24 mouse cellular contexts compared by ENCODE assay signal in genomic region chr11:81841001-81841400, GRCm38 (mm10). TPM values are rescaled to one million over a fixed set of nuclear protein-coding genes. Genes with fewer than 3 reads are reported as not detected.
DNase-seq lines count a peak whose midpoint lies in the region; ATAC-seq and TF ChIP-seq lines count a peak whose summit lies in the region.
"Had no signal": no experiment of that assay in that cellular context is flagged by ENCODE, and none has a peak within 500 bp of the region (broad histone marks: within the 10 kb centered on the region; RNA-seq: fewer than 3 reads in every experiment).

No protein-coding gene starts in this region.

- no peak overlapping the region for H3K4me2 ChIP-seq in kidney, embryonic 14.5 days (replicated peaks; ENCODE audit: low read depth, low read length)
- H3K4me2 ChIP-seq in lung, embryonic 14.5 days = no peak overlapping the region
- H3K4me2 ChIP-seq: embryonic facial prominence, embryonic 12.5 days; forebrain, embryonic 15.5 days; heart, embryonic 12.5 days; hindbrain, embryonic 14.5 days had no signal

- no peak overlapping the region for H3K27ac ChIP-seq in kidney, embryonic 14.5 days (ENCODE audit: low read depth, low read length)
- H3K27ac ChIP-seq in lung, embryonic 14.5 days (ENCODE audit: low read depth) = no peak overlapping the region
- H3K27ac ChIP-seq: embryonic facial prominence, embryonic 12.5 days; forebrain, embryonic 15.5 days; heart, adult 2 months; hindbrain, embryonic 10.5 days; hindbrain, embryonic 14.5 days had no signal

- no peaks in the 10 kb centered on the region for H3K4me1 ChIP-seq in kidney, embryonic 14.5 days (ENCODE audit: control insufficient read depth, insufficient read depth, low read length)
- H3K4me1 ChIP-seq in lung, embryonic 14.5 days (ENCODE audit: insufficient read depth) = peaks cover 3% of the 10 kb centered on the region; the same call in 1 of the 2 replicates
- H3K4me1 ChIP-seq in lung, adult 2 months (ENCODE audit: control insufficient read depth, insufficient read depth, low read length) = no peaks in the 10 kb centered on the region
- H3K4me1 ChIP-seq: embryonic facial prominence, embryonic 12.5 days; heart, embryonic 12.5 days had no signal

- no peak for TF ChIP-seq POLR2A in lung, adult 2 months (IDR thresholded peaks at IDR 0.05; ENCODE audit: borderline replicate concordance, extremely low read depth, low read depth, low read length)

- H3K4me3 ChIP-seq in kidney, embryonic 14.5 days (ENCODE audit: low read length) = no peak overlapping the region
- H3K4me3 ChIP-seq in lung, embryonic 14.5 days (ENCODE audit: low read depth, low read length) = no peak overlapping the region
- H3K4me3 ChIP-seq in lung, adult 2 months (replicated peaks; ENCODE audit: extremely low read depth, low read depth, low read length) = no peak overlapping the region
- H3K4me3 ChIP-seq: embryonic facial prominence, embryonic 12.5 days; forebrain, embryonic 15.5 days; heart, adult 2 months; heart, embryonic 12.5 days; hindbrain, embryonic 10.5 days had no signal

- WGBS in kidney, embryonic 14.5 days = 53% methylated on average over 2 of the region's 2 CpGs
- WGBS in lung, embryonic 14.5 days = 12% methylated on average over 2 of the region's 2 CpGs
- WGBS in lung, adult 2 months = 28% methylated on average over 2 of the region's 2 CpGs

- peak; percentile 21 to 54 for DNase-seq in kidney, adult 8-10 months
- peak; percentile 32 for DNase-seq in lung, embryonic 14.5 days
- DNase-seq in lung, adult 2 months = no peak
- DNase-seq in Muller cell, postnatal 12 days (ENCODE audit: inconsistent ontology term) = peak; percentile 56
- peak; percentile 73 for DNase-seq in kidney, postnatal 14 days
- no peak for DNase-seq in embryo, embryonic 10 days (ENCODE audit: low spot score)
- DNase-seq in gastrocnemius, postnatal 4 days (ENCODE audit: low spot score in 2 of 2) = no peak
- DNase-seq: adrenal gland, postnatal 10 days; cerebellum, adult 11 months; cerebellum, adult 8-10 months; cerebellum, postnatal 14 days; gastrocnemius, postnatal 10 days; heart, adult 2 months had no signal

- H3K36me3 ChIP-seq in kidney, embryonic 14.5 days (ENCODE audit: control insufficient read depth, insufficient read depth, low read length) = no peaks in the 10 kb centered on the region
- no peaks in the 10 kb centered on the region for H3K36me3 ChIP-seq in lung, embryonic 14.5 days (ENCODE audit: insufficient read depth)
- H3K36me3 ChIP-seq: embryonic facial prominence, embryonic 12.5 days; forebrain, embryonic 15.5 days; heart, embryonic 12.5 days; hindbrain, embryonic 10.5 days had no signal

- H3K9ac ChIP-seq in kidney, embryonic 14.5 days (ENCODE audit: low read depth, low read length) = no peak overlapping the region
- H3K9ac ChIP-seq in lung, embryonic 14.5 days = no peak overlapping the region
- H3K9ac ChIP-seq: embryonic facial prominence, embryonic 12.5 days; forebrain, embryonic 15.5 days; heart, embryonic 12.5 days; hindbrain, embryonic 14.5 days had no signal

- H3K9me3 ChIP-seq in kidney, embryonic 14.5 days (ENCODE audit: control insufficient read depth, low read length) = no peaks in the 10 kb centered on the region
- no peaks in the 10 kb centered on the region for H3K9me3 ChIP-seq in lung, embryonic 14.5 days (ENCODE audit: low read depth, low read length)
- H3K9me3 ChIP-seq: embryonic facial prominence, embryonic 12.5 days; forebrain, embryonic 15.5 days; heart, embryonic 12.5 days; hindbrain, embryonic 10.5 days had no signal

- H3K27me3 ChIP-seq in kidney, embryonic 14.5 days (ENCODE audit: control insufficient read depth, insufficient read depth, low read length) = no peaks in the 10 kb centered on the region
- H3K27me3 ChIP-seq in lung, embryonic 14.5 days (ENCODE audit: insufficient read depth, low read length) = no peaks in the 10 kb centered on the region
- H3K27me3 ChIP-seq: embryonic facial prominence, embryonic 12.5 days; forebrain, embryonic 15.5 days; heart, embryonic 12.5 days had no signal

- no peak for ATAC-seq in kidney, embryonic 14.5 days (ENCODE audit: low FRiP score, low TSS enrichment)
- no peak for ATAC-seq in lung, embryonic 14.5 days (ENCODE audit: insufficient read depth)
- ATAC-seq: forebrain, embryonic 15.5 days had no signal

- TF ChIP-seq CTCF in lung, embryonic 14.5 days (IDR thresholded peaks at IDR 0.05; ENCODE audit: low read depth) = no peak
- TF ChIP-seq CTCF in lung, adult 2 months (IDR thresholded peaks at IDR 0.05; ENCODE audit: insufficient read depth, low read length) = no peak

RNA-seq across cellular contexts. Expression of gene 5530401A14Rik, which starts 19.5 kb away (rescaled TPM):
- not detected in 2 replicates for polyA plus RNA-seq in kidney, embryonic 14.5 days (2014; fragmentation: Nextera tagmentation; extraction: Ambion mirVana)
- not detected in 2 replicates for polyA plus RNA-seq in lung, embryonic 14.5 days (2014; fragmentation: Nextera tagmentation; extraction: Ambion mirVana)
- polyA plus RNA-seq in lung, adult 2 months (2012; rRNA removed) = not detected in 2 replicates
- under 1 TPM; 0.08 to 0.12 TPM for total RNA-seq in gastrocnemius, postnatal 4 days (2021)
- total RNA-seq: common myeloid progenitor, adult 5-6 weeks; ES-E14 had no signal
- polyA plus RNA-seq: forebrain, embryonic 11.5 days; gonadal fat pad, adult 2 months; heart, adult 2 months; heart, embryonic 12.5 days; heart, embryonic 16.5 days had no signal

Comparison
In these comparisons a context has a peak if more than half of its experiments do, and no peak if none do; other contexts are left out.
1. DNase-seq: peak in kidney, adult 8-10 months (2 of 2), lung, embryonic 14.5 days (single experiment), Muller cell, postnatal 12 days (single experiment) and kidney, postnatal 14 days (single experiment); none in lung, adult 2 months (single experiment), embryo, embryonic 10 days (single experiment) and gastrocnemius, postnatal 4 days (0 of 2).